Mouse (Mus musculus): ENCODE data around the gene Klhl29. TPM values are rescaled to one million over a fixed set of nuclear protein-coding genes. Genes with fewer than 3 reads are reported as not detected.

Gene Klhl29
- total and polyA plus RNA-seq, 3 experiments: not detected

GRCm38 (mm10) chr12:5182586-5182985 is 192.9 kb downstream of the Klhl29 start:
- H3K79me2 ChIP-seq (ENCODE audit: control insufficient read depth, insufficient read depth, low read length, poor library complexity): no peaks in the 10 kb centered on the region
- no peaks in the 10 kb centered on the region for H3K27me3 ChIP-seq (ENCODE audit: control insufficient read depth in 1 of 2, insufficient read depth in 2 of 2, low read length in 2 of 2)
- H3K4me3 ChIP-seq (ENCODE audit: control insufficient read depth in 1 of 2, insufficient read depth in 1 of 2, low read depth in 2 of 2, low read length in 2 of 2): no peak overlapping the region
- H3K9me3 ChIP-seq (replicated peaks; ENCODE audit: insufficient read depth, low read length): no peaks in the 10 kb centered on the region
- no peak for TF ChIP-seq GATA1 (IDR thresholded peaks at IDR 0.05; ENCODE audit: low read depth, low read length)
- TF ChIP-seq ELF1 (IDR thresholded peaks at IDR 0.05; ENCODE audit: low read depth, low read length): no peak
- no peak for TF ChIP-seq HCFC1 (IDR thresholded peaks at IDR 0.05; ENCODE audit: low read depth, low read length)
- no peak for TF ChIP-seq UBTF (IDR thresholded peaks at IDR 0.05; ENCODE audit: borderline replicate concordance, insufficient read depth, low read depth, low read length)
- no peak for TF ChIP-seq MAX (IDR thresholded peaks at IDR 0.05; ENCODE audit: low read length)
- TF ChIP-seq POLR2AphosphoS5 (IDR thresholded peaks at IDR 0.05; ENCODE audit: borderline replicate concordance, low read depth, low read length): no peak
- no peaks in the 10 kb centered on the region for H3K36me3 ChIP-seq (ENCODE audit: control insufficient read depth in 1 of 2, insufficient read depth in 2 of 2, low read length in 2 of 2)
- H3K27ac ChIP-seq (ENCODE audit: control insufficient read depth, low read depth, low read length): no peak overlapping the region
- no peak for DNase-seq (ENCODE audit: low read depth, low spot score)
- no peak overlapping the region for H3K9ac ChIP-seq (ENCODE audit: control insufficient read depth, low read depth, low read length, poor library complexity, severe bottlenecking)
- H3K4me1 ChIP-seq (ENCODE audit: control insufficient read depth in 1 of 2, insufficient read depth in 2 of 2, low read length in 2 of 2): no peaks in the 10 kb centered on the region

GRCm38 (mm10) chr12:5182165-5182564 is 193.3 kb downstream of the Klhl29 start:
- Histone ChIP-seq H3K9ac (ENCODE audit: control insufficient read depth, low read depth, low read length, poor library complexity, severe bottlenecking) (no peak overlapping the region), H3K9me3 (replicated peaks; ENCODE audit: insufficient read depth, low read length) (no peaks in the 10 kb centered on the region), H3K4me1 (ENCODE audit: control insufficient read depth in 1 of 2, insufficient read depth in 2 of 2, low read length in 2 of 2) (no peaks in the 10 kb centered on the region), H3K4me3 (ENCODE audit: control insufficient read depth in 1 of 2, insufficient read depth in 1 of 2, low read depth in 2 of 2, low read length in 2 of 2) (no peak overlapping the region), H3K27ac (ENCODE audit: control insufficient read depth, low read depth, low read length) (no peak overlapping the region), H3K79me2 (ENCODE audit: control insufficient read depth, insufficient read depth, low read length, poor library complexity) (no peaks in the 10 kb centered on the region), H3K36me3 (ENCODE audit: control insufficient read depth in 1 of 2, insufficient read depth in 2 of 2, low read length in 2 of 2) (no peaks in the 10 kb centered on the region), H3K27me3 (ENCODE audit: control insufficient read depth in 1 of 2, insufficient read depth in 2 of 2, low read length in 2 of 2) (no peaks in the 10 kb centered on the region)
- TF ChIP-seq MAFK (IDR thresholded peaks at IDR 0.05; ENCODE audit: borderline replicate concordance, low read depth, low read length): no peak
- DNase-seq (ENCODE audit: low read depth, low spot score): no peak

GRCm38 (mm10) chr12:5176716-5177341 is 198.7 kb downstream of the Klhl29 start:
- H3K79me2 ChIP-seq (ENCODE audit: control insufficient read depth, insufficient read depth, low read length, poor library complexity): no peaks in the 10 kb centered on the region
- no peak overlapping the region for H3K27ac ChIP-seq (ENCODE audit: control insufficient read depth, low read depth, low read length)
- no peaks in the 10 kb centered on the region for H3K27me3 ChIP-seq (ENCODE audit: control insufficient read depth in 1 of 2, insufficient read depth in 2 of 2, low read length in 2 of 2)
- no peak overlapping the region for H3K9ac ChIP-seq (ENCODE audit: control insufficient read depth, low read depth, low read length, poor library complexity, severe bottlenecking)
- no peak overlapping the region for H3K4me3 ChIP-seq (ENCODE audit: control insufficient read depth in 1 of 2, insufficient read depth in 1 of 2, low read depth in 2 of 2, low read length in 2 of 2)
- no peaks in the 10 kb centered on the region for H3K4me1 ChIP-seq (ENCODE audit: control insufficient read depth in 1 of 2, insufficient read depth in 2 of 2, low read length in 2 of 2)
- no peaks in the 10 kb centered on the region for H3K9me3 ChIP-seq (replicated peaks; ENCODE audit: insufficient read depth, low read length)
- TF ChIP-seq GATA1 (IDR thresholded peaks at IDR 0.05; ENCODE audit: low read depth, low read length) (no peak), USF1 (IDR thresholded peaks at IDR 0.05; ENCODE audit: low read depth, low read length) (no peak), JUND (IDR thresholded peaks at IDR 0.05; ENCODE audit: low read depth, low read length) (no peak), TCF12 (IDR thresholded peaks at IDR 0.05; ENCODE audit: low read depth, low read length) (no peak), E2F4 (IDR thresholded peaks at IDR 0.05; ENCODE audit: borderline replicate concordance, low read depth, low read length) (no peak), ZMIZ1 (IDR thresholded peaks at IDR 0.05; ENCODE audit: low read depth, low read length) (no peak), CHD1 (IDR thresholded peaks at IDR 0.05; ENCODE audit: low read depth, low read length) (no peak), NELFE (IDR thresholded peaks at IDR 0.05; ENCODE audit: low read depth, low read length) (no peak), POLR2AphosphoS5 (IDR thresholded peaks at IDR 0.05; ENCODE audit: borderline replicate concordance, low read depth, low read length) (no peak), SMC3 (IDR thresholded peaks at IDR 0.05; ENCODE audit: low read depth, low read length) (no peak), ETS1 (IDR thresholded peaks at IDR 0.05; ENCODE audit: low read depth, low read length) (no peak), BHLHE40 (IDR thresholded peaks at IDR 0.05; ENCODE audit: borderline replicate concordance, low read depth, low read length) (no peak), MEF2A (IDR thresholded peaks at IDR 0.05; ENCODE audit: extremely low read depth, insufficient replicate concordance, low read depth, low read length, poor library complexity, severe bottlenecking) (no peak), MAFK (IDR thresholded peaks at IDR 0.05; ENCODE audit: borderline replicate concordance, low read depth, low read length) (no peak), CHD2 (IDR thresholded peaks at IDR 0.05; ENCODE audit: low read length) (no peak), HCFC1 (IDR thresholded peaks at IDR 0.05; ENCODE audit: low read depth, low read length) (no peak), MYC (IDR thresholded peaks at IDR 0.05; ENCODE audit: low read depth, low read length) (no peak), MXI1 (IDR thresholded peaks at IDR 0.05; ENCODE audit: low read depth, low read length) (no peak)
- DNase-seq (ENCODE audit: low read depth, low spot score): no peak
- no peaks in the 10 kb centered on the region for H3K36me3 ChIP-seq (ENCODE audit: control insufficient read depth in 1 of 2, insufficient read depth in 2 of 2, low read length in 2 of 2)
